Mouse (Mus musculus) embryonic facial prominence, embryonic 12.5 days (tissue): ENCODE results near the gene Il12rb1. TPM values are rescaled to one million over a fixed set of nuclear protein-coding genes. Genes with fewer than 3 reads are reported as not detected.

Source experiments
- ATAC-seq: fragments of 200-750 bp; cut with Nextera tagmentation; 2 replicates; pipeline ENCODE4 v1.8.0; 2017; ENCODE audit not compliant: insufficient number of reproducible peaks, insufficient read depth, low FRiP score, low TSS enrichment
- H3K27ac ChIP-seq: fragments of 300-500 bp; sonication (generic); 2 replicates; pipeline ENCODE4 v1.5.1; 2016; ENCODE audit warnings: mild to moderate bottlenecking
- H3K27me3 ChIP-seq: fragments of 300-500 bp; sonication (generic); 2 replicates; pipeline ENCODE4 v1.6.1; 2016; ENCODE audit warnings: mild to moderate bottlenecking, moderate library complexity
- H3K36me3 ChIP-seq: fragments of 300-500 bp; sonication (generic); 2 replicates; pipeline ENCODE4 v1.6.1; 2016; ENCODE audit warnings: mild to moderate bottlenecking
- H3K4me1 ChIP-seq: fragments of 300-500 bp; sonication (generic); 2 replicates; pipeline ENCODE4 v1.6.1; 2016
- H3K4me2 ChIP-seq: fragments of 300-500 bp; sonication (generic); replicated peaks from 2 replicates; pipeline ENCODE4 v1.6.1; 2016; ENCODE audit warnings: mild to moderate bottlenecking, moderate library complexity
- H3K4me3 ChIP-seq: fragments of 300-500 bp; sonication (generic); 2 replicates; pipeline ENCODE4 v1.5.1; 2016; ENCODE audit warnings: mild to moderate bottlenecking
- H3K9ac ChIP-seq: fragments of 300-500 bp; sonication (generic); 2 replicates; pipeline ENCODE4 v1.6.1; 2016; ENCODE audit warnings: mild to moderate bottlenecking, moderate library complexity
- H3K9me3 ChIP-seq: fragments of 300-500 bp; sonication (generic); 2 replicates; pipeline ENCODE4 v1.6.1; 2016; ENCODE audit warnings: mild to moderate bottlenecking, moderate library complexity
- WGBS: fragments of 180-500 bp; shearing (Covaris S2); methylation state at CpG from one replicate; pipeline ENCODE4 v1.1.7; 2016; 5-methylcytosine and 5-hydroxymethylcytosine counted together
- polyA plus RNA-seq: library from polyadenylated mRNA; unstranded; fragments of >200 nt; fragmentation: Nextera tagmentation; extraction: Ambion mirVana; gene quantifications from 2 replicates; pipeline ENCODE4 v1.2.1, GENCODE M21; 2016

Gene Il12rb1
- polyA plus RNA-seq, 1 experiment from 2014 or later, result not detected

DNA sequence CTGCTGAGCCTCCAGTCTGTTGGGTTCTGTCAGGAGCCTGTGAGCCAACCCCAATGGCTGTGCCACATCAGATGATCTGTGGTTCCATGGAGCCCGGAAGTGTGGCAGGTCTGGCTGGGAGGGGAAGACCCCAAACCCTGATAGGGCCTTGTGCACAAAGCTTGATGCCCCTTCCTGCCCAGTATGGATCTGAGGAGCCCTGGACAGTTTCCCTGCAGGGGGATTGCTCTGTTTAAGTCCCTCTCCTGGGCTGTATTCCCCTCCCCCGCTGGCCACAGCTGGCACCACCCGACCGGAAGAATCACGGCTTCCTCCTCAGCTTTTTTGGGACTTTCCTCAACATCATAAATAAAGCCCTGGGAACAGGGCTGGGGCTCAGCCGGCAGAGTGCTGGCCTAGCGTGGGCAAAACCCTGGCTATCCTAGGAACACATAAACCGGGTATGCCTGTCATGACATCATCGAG lies 24.8 kb downstream of the Il12rb1 start:
- Histone ChIP-seq H3K36me3 (no peaks in the 10 kb centered on the region), H3K27ac (no peak overlapping the region), H3K9me3 (no peaks in the 10 kb centered on the region), H3K4me3 (no peak overlapping the region), H3K4me2 (no peak overlapping the region), H3K9ac (0 out of 2 replicates have a peak overlapping the region, but pooled peaks have one; percentile 19), H3K4me1 (peaks cover 2% of the 10 kb centered on the region; the same call in 1 of the 2 replicates), H3K27me3 (no peaks in the 10 kb centered on the region; the same call in 1 of the 2 replicates)
- WGBS, result 56% methylated on average over 9 of the region's 9 CpGs
- no peak for ATAC-seq

DNA sequence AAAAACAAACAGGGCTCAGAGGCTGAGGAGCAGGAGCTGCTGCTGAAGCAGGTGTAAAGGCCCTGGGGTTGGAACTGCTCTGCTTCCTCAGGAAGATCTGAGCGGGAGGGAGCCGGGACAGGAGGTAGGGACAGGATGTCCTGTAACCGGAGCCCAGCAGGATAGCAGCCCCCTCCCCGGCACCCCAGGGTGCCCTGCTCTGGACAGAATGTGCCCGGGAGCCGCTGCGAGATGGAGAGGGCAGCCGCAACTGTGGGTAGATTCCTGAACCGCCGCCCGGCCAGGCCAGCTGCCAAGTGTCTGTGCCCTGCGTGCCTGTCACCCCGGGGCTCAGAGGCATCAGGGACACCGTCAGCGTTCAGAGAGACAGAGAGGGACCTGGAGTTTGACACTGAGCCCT lies 25.3 kb downstream of the Il12rb1 start:
- Histone ChIP-seq H3K9ac (0 out of 2 replicates have a peak overlapping the region, but pooled peaks have one; percentile 19), H3K27ac (no peak overlapping the region), H3K36me3 (no peaks in the 10 kb centered on the region), H3K4me2 (no peak overlapping the region), H3K4me3 (no peak overlapping the region), H3K4me1 (peaks cover 4% of the 10 kb centered on the region; the same call in 1 of the 2 replicates), H3K27me3 (no peaks in the 10 kb centered on the region; the same call in 1 of the 2 replicates), H3K9me3 (no peaks in the 10 kb centered on the region)
- no peak for ATAC-seq
- WGBS, result 46% methylated on average over 15 of the region's 15 CpGs

DNA sequence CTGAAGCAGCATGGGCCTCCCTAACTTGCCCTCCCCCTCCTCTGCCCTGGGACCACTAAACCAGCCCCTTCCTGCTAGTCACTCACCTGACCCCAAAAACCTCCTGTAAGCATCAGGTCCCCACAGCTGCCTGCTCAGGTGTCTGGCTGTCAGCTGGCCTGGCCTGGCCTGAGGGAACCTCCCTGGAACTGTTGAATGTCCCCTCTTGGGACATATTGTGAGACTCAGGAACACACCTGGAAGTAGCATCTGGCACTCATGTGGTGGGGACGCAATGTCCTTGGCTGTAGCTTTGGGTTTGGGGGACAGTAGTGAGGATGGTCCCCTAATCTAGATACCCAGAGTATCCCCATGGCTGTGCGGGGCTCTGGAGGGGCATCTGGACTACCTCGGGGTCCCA lies 25.8 kb downstream of the Il12rb1 start:
- no peaks in the 10 kb centered on the region for H3K9me3 ChIP-seq
- H3K27ac ChIP-seq, result no peak overlapping the region
- no peak for ATAC-seq
- H3K4me3 ChIP-seq, result no peak overlapping the region
- no peaks in the 10 kb centered on the region for H3K36me3 ChIP-seq
- 86% methylated on average over 3 of the region's 3 CpGs for WGBS
- no peak overlapping the region for H3K9ac ChIP-seq
- H3K4me1 ChIP-seq, result peaks cover 6% of the 10 kb centered on the region; the same call in 1 of the 2 replicates
- no peaks in the 10 kb centered on the region; the same call in 1 of the 2 replicates for H3K27me3 ChIP-seq
- H3K4me2 ChIP-seq, result no peak overlapping the region

DNA sequence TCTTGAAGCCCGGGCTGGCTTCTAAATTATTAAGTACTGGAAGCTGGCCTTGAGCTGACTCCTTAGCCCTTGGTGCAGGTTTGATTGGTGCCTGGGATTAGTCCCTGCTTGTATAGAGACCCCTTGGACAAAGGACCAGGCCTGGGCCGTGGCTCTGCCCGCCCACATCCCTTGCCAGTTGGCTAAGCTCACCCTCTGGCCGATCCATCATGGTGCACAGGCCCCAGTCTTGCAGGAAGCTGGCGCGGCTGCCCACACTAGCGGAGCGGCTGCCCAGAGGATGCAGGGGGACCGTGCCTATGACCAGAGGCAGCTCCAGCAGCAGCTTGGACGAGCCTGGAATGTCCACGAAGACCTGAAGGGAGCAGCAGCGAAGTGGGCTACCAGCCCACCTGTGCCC lies 28.4 kb downstream of the Il12rb1 start:
- no peak overlapping the region for H3K4me2 ChIP-seq
- H3K4me3 ChIP-seq, result no peak overlapping the region
- no peaks in the 10 kb centered on the region for H3K9me3 ChIP-seq
- H3K4me1 ChIP-seq, result peaks cover 6% of the 10 kb centered on the region; the same call in 1 of the 2 replicates
- H3K9ac ChIP-seq, result no peak overlapping the region
- ATAC-seq, result no peak
- H3K27ac ChIP-seq, result no peak overlapping the region
- H3K36me3 ChIP-seq, result no peaks in the 10 kb centered on the region
- H3K27me3 ChIP-seq, result no peaks in the 10 kb centered on the region; the same call in 1 of the 2 replicates
- 87% methylated on average over 12 of the region's 12 CpGs for WGBS

DNA sequence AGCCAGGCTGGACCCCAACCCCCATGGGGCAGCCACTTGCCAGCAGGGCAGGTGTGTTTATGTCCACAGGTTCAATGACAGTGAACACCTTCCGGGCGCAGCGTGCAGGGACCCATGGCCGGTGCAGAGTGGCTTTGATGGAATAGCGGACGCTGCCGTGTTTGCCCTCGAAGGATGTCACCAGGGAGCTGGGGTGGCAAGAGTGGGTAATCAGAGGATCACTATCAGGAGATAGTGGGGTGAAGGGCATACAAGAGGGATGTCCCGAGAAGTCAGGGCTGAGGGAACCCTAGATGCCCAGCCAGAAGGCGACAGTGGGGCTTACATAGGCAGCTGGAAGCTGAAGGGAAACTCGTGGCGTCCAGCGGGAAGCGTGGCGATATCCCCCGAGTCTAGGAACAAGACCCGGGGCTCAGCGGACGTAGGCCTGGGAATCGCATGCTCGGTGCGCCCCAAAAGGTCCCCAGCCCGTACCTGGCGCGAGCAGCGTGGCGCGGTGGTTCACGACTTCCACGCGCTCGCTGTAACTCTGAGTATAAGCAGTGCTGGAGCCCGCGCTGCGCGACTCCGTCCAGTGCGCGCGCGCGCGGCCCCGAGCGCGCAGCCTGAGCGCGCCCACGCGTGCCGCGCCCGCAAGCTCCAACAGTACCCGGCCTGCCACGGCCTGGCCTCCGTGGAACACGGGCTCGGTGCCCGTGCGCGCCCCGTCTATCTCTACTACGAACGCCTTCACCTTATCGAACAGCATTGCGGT lies 30.6 kb downstream of the Il12rb1 start:
- peak overlapping the region; percentile 74 for H3K9ac ChIP-seq
- H3K27me3 ChIP-seq, result no peaks in the 10 kb centered on the region
- H3K4me2 ChIP-seq, result peak overlapping the region; percentile 73
- H3K9me3 ChIP-seq, result no peaks in the 10 kb centered on the region
- H3K27ac ChIP-seq, result peak overlapping the region; percentile 86
- 3% methylated on average over 66 of the region's 66 CpGs for WGBS
- ATAC-seq, result peak; percentile 19
- H3K36me3 ChIP-seq, result no peaks in the 10 kb centered on the region
- peak overlapping the region; percentile 64 for H3K4me3 ChIP-seq
- peaks cover 4% of the 10 kb centered on the region; the same call in 1 of the 2 replicates for H3K4me1 ChIP-seq

DNA sequence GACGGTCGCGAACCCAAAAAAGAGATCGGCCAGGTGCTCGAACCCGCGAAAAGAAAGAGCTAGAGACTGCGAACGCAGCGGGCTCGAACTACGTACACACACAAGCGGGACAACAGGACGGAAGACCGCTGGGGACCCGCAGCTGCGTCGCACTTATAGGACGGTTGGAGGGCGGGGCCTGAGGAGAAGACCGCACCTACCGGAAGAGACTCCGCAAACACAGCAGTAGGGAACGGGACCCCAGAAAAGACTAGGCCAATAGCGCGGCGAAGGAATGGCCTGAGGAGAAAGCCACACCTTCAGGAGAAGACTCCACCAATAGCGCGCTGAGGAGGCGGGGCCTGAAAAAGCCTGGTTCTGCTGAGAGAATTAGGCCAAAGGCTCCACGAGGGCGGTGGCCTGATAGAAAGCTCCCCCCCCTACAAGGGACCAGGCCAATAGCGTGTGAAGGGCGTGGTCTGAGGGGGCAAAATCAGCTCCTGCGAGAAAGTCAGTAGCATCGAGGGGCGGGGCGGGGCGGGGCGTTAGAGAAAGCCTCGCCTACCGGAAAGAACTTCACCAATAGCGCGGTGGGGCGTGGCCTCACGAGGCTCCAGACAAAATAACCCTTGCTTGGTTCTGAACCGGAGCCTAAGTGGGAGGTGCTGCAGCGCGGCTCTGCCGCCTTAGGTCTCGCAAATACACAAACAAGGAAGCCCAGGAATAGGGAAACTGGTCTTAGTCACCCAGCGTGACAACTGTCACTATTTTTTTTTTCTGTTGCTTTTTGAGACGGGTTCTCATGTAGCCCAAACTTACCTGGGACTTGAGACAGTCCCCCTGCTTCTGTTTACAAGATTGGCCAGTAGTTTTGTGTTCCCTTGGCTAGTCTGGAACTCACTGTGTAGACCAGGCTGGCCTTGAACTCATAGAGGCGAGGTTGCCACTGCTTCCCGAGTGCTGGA lies 31.4 kb downstream of the Il12rb1 start, which contains the start of gene Arrdc2:
Gene Arrdc2 (minus strand): TSS at position 313 of the 944 bp plus-strand sequence.
- Histone ChIP-seq H3K4me3 (peak within 1 kb of the TSS; percentile 64), H3K36me3 (no peaks in the 10 kb centered on the region), H3K27ac (peak within 1 kb of the TSS; percentile 86), H3K4me2 (peak within 1 kb of the TSS; percentile 73), H3K27me3 (no peaks in the 10 kb centered on the region), H3K9ac (peak within 1 kb of the TSS; percentile 74), H3K4me1 (peaks cover 4% of the 10 kb centered on the region; the same call in 1 of the 2 replicates), H3K9me3 (no peaks in the 10 kb centered on the region)
- peak; percentile 95 for ATAC-seq
- 2% methylated on average over 55 of the region's 55 CpGs for WGBS

DNA sequence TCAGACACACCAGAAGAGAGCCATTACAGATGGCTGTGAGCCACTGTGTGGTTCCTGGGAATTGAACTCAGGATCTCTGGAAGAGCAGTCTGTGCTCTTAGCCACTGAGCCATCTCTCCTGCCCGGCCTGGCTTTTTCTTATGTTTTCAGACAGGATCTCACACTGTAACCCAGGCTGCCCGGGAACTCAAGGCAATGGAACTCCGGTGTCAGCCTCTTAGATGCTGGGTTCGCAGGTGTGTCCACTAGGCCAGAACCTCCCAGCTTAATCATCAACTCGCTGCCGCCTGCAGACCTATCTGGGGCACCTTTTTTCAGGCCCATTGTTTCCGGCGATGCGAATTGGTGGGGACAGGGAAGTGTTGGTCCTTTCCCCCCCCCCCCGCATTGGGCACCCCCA lies 32.3 kb downstream of the Il12rb1 start:
- Histone ChIP-seq H3K4me2 (no peak overlapping the region), H3K4me3 (no peak overlapping the region), H3K9me3 (no peaks in the 10 kb centered on the region), H3K27ac (no peak overlapping the region), H3K9ac (no peak overlapping the region), H3K27me3 (no peaks in the 10 kb centered on the region), H3K36me3 (no peaks in the 10 kb centered on the region), H3K4me1 (peaks cover 4% of the 10 kb centered on the region; the same call in 1 of the 2 replicates)
- ATAC-seq, result no peak
- 59% methylated on average over 10 of the region's 10 CpGs for whole genome bisulfite sequencing

DNA sequence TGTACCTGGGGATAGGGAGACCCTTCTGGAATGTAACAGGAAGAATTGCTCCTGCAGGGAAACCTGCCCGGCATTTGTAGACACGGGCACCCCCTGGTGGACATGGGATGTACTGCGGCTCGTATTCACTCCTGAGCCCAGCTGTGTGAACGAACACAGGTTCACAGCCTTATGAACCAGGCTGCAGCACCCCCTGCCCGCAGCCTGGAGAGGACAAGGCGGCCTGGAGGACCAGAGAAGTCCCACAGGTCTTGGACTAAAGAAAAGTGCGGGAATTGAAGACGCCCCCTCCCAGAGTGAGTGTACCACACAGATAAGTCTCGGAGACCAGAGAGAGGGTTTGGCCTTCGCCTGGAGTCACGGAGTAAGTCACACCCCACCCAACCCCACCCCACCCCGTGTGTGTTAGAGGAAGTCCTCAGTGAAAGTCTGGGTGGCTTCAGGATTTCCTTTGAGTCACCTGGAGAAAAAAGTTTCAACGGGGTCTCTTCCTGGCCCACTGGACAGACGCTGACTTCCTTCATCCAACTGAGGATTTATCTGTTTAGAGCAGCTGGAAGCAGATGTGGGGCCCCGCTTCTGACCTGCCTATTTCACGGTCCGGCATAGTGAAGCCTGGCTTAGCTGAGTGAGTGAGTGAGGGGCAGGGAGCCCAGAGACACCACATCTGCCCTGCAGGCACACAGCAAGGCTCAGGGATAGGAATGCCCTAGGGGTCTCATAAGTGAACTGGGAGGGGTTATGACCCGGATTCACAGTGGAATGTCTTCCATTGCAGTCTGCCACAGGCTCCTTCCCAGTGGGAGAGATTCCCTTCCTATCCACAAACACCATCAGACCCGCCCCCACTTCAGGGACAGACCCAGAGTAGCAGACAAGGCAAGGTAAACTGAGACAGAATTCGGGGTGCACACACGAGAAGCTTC lies 33.2 kb downstream of the Il12rb1 start:
- H3K4me2 ChIP-seq, result no peak overlapping the region
- peaks cover 4% of the 10 kb centered on the region; the same call in 1 of the 2 replicates for H3K4me1 ChIP-seq
- WGBS, result 35% methylated on average over 22 of the region's 22 CpGs
- no peaks in the 10 kb centered on the region for H3K27me3 ChIP-seq
- no peaks in the 10 kb centered on the region for H3K36me3 ChIP-seq
- no peak for ATAC-seq
- H3K9me3 ChIP-seq, result no peaks in the 10 kb centered on the region
- H3K9ac ChIP-seq, result no peak overlapping the region
- no peak overlapping the region for H3K27ac ChIP-seq
- no peak overlapping the region for H3K4me3 ChIP-seq

DNA sequence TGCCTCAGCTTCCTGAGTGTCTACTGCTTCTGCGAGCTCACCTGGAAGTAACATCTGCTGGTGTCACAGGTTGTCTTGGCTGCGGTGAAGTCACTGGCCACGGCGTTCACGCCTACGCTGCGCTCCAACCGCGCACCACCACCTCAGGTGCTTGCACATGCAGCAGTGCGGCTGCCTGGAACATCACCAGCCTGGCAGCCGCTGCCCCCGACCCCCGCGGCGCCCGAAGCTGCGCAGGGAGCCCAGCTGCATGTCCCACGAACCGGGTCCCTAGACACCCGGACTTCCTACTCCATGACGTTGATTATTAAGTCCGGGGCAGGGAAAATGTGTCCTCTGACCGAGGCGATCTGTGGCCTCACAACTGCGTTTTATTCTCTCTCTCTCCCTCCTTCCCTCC lies 34.2 kb downstream of the Il12rb1 start:
- 68% methylated on average over 25 of the region's 25 CpGs for WGBS
- Histone ChIP-seq H3K4me1 (peaks cover 4% of the 10 kb centered on the region; the same call in 1 of the 2 replicates), H3K27ac (no peak overlapping the region), H3K9ac (no peak overlapping the region), H3K36me3 (no peaks in the 10 kb centered on the region), H3K9me3 (no peaks in the 10 kb centered on the region), H3K4me2 (no peak overlapping the region), H3K27me3 (no peaks in the 10 kb centered on the region), H3K4me3 (no peak overlapping the region)
- no peak for ATAC-seq

DNA sequence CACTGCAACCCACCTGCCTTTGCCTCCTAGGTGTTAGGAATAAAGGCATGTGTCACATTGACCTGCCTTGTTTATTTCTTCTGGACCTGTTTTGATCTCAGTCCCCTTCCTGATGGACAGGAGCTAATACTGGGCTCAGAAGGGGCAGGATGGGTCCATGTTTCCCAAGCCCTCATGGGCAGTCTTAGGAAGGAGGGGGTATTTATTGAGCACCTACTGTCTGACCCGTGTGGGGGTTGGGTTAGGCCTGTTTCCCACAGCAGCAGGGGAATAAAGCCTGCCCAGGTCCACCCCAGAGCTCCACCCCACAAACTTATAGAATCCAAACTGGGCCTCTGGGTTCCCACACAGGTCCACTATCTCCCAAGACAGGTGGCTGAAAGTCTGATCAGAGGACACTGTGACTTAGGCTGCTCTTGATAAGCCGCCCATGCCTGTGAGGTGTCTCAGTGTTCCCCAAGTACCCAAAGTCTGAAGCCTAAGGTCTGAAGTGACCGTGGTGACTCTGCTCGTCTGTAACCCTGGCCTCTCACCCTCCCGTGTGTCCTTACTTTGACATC lies 35.0 kb downstream of the Il12rb1 start:
- ATAC-seq, result no peak
- H3K4me2 ChIP-seq, result no peak overlapping the region
- H3K9me3 ChIP-seq, result no peaks in the 10 kb centered on the region
- 81% methylated on average over 5 of the region's 5 CpGs for WGBS
- H3K4me1 ChIP-seq, result peaks cover 4% of the 10 kb centered on the region; the same call in 1 of the 2 replicates
- no peak overlapping the region for H3K9ac ChIP-seq
- no peaks in the 10 kb centered on the region for H3K27me3 ChIP-seq
- H3K36me3 ChIP-seq, result no peaks in the 10 kb centered on the region
- H3K4me3 ChIP-seq, result no peak overlapping the region
- no peak overlapping the region for H3K27ac ChIP-seq
